Mouse (Mus musculus): Measurements from ENCODE around the gene Il22ra1. TPM values are rescaled to one million over a fixed set of nuclear protein-coding genes. Genes with fewer than 3 reads are reported as not detected.

Il22ra1 gene
- polyA plus RNA-seq, 1 experiment from 2014 or later, result not detected

GRCm38 (mm10) chr4:135759356-135759976, 31.5 kb downstream of the Il22ra1 start, which contains the start of gene Myom3:
Gene Myom3, plus strand, starts transcription at chr4:135759715.
- Histone ChIP-seq H3K27me3 (ENCODE audit: insufficient read depth, low read length) (no peaks in the 10 kb centered on the region), H3K4me1 (ENCODE audit: insufficient read depth) (no peaks in the 10 kb centered on the region), H3K9ac (no peak within 1 kb of the TSS), H3K4me3 (ENCODE audit: low read depth, low read length) (no peak within 1 kb of the TSS), H3K36me3 (ENCODE audit: insufficient read depth) (no peaks in the 10 kb centered on the region), H3K27ac (ENCODE audit: low read depth) (no peak within 1 kb of the TSS), H3K4me2 (no peak within 1 kb of the TSS), H3K9me3 (ENCODE audit: low read depth, low read length) (no peaks in the 10 kb centered on the region)
- DNase-seq, result no peak
- ATAC-seq (ENCODE audit: insufficient read depth), result no peak
- 47% methylated on average over 10 of the region's 10 CpGs for WGBS
- TF ChIP-seq CTCF (IDR thresholded peaks at IDR 0.05; ENCODE audit: low read depth), result no peak

- H3K9ac ChIP-seq, result no peak overlapping the region
- H3K4me1 ChIP-seq (ENCODE audit: insufficient read depth), result no peaks in the 10 kb centered on the region
- 60% methylated on average over 8 of the region's 8 CpGs for WGBS
- DNase-seq, result no peak
- H3K9me3 ChIP-seq (ENCODE audit: low read depth, low read length), result no peaks in the 10 kb centered on the region
- no peak overlapping the region for H3K27ac ChIP-seq (ENCODE audit: low read depth)
- H3K27me3 ChIP-seq (ENCODE audit: insufficient read depth, low read length), result no peaks in the 10 kb centered on the region
- H3K36me3 ChIP-seq (ENCODE audit: insufficient read depth), result no peaks in the 10 kb centered on the region
- no peak overlapping the region for H3K4me3 ChIP-seq (ENCODE audit: low read depth, low read length)
- H3K4me2 ChIP-seq, result no peak overlapping the region
- no peak for ATAC-seq (ENCODE audit: insufficient read depth)
- no peak for TF ChIP-seq CTCF (IDR thresholded peaks at IDR 0.05; ENCODE audit: low read depth)
These were observed 33.1 kb downstream of the Il22ra1 start for GRCm38 (mm10) chr4:135761048-135761447.

GRCm38 (mm10) chr4:135761569-135761968, 33.6 kb downstream of the Il22ra1 start:
- no peak overlapping the region for H3K9ac ChIP-seq
- H3K27ac ChIP-seq (ENCODE audit: low read depth), result no peak overlapping the region
- TF ChIP-seq CTCF (IDR thresholded peaks at IDR 0.05; ENCODE audit: low read depth), result no peak
- ATAC-seq (ENCODE audit: insufficient read depth) (no peak; the same call in 1 of the 2 replicates), DNase-seq (no peak)
- H3K36me3 ChIP-seq (ENCODE audit: insufficient read depth), result no peaks in the 10 kb centered on the region
- no peak overlapping the region for H3K4me2 ChIP-seq
- H3K27me3 ChIP-seq (ENCODE audit: insufficient read depth, low read length), result no peaks in the 10 kb centered on the region
- H3K9me3 ChIP-seq (ENCODE audit: low read depth, low read length), result no peaks in the 10 kb centered on the region
- 77% methylated on average over 7 of the region's 7 CpGs for WGBS
- no peaks in the 10 kb centered on the region for H3K4me1 ChIP-seq (ENCODE audit: insufficient read depth)
- no peak overlapping the region for H3K4me3 ChIP-seq (ENCODE audit: low read depth, low read length)

- peak; percentile 82 for ATAC-seq (ENCODE audit: insufficient read depth)
- H3K36me3 ChIP-seq (ENCODE audit: insufficient read depth), result no peaks in the 10 kb centered on the region
- H3K4me3 ChIP-seq (ENCODE audit: low read depth, low read length), result peak overlapping the region; percentile 25; the same call in 1 of the 2 replicates
- peak overlapping the region; percentile 62 for H3K4me2 ChIP-seq
- WGBS, result 7% methylated on average over 19 of the region's 19 CpGs
- peak overlapping the region; percentile 34 for H3K9ac ChIP-seq
- no peak overlapping the region for H3K27ac ChIP-seq (ENCODE audit: low read depth)
- no peaks in the 10 kb centered on the region for H3K27me3 ChIP-seq (ENCODE audit: insufficient read depth, low read length)
- DNase-seq, result peak; percentile 79
- no peak for TF ChIP-seq CTCF (IDR thresholded peaks at IDR 0.05; ENCODE audit: low read depth)
- H3K4me1 ChIP-seq (ENCODE audit: insufficient read depth), result no peaks in the 10 kb centered on the region
- no peaks in the 10 kb centered on the region for H3K9me3 ChIP-seq (ENCODE audit: low read depth, low read length)
These were observed 34.4 kb downstream of the Il22ra1 start for GRCm38 (mm10) chr4:135762251-135762906.

GRCm38 (mm10) chr4:135764700-135765099, 36.7 kb downstream of the Il22ra1 start:
- Histone ChIP-seq H3K4me1 (ENCODE audit: insufficient read depth) (no peaks in the 10 kb centered on the region), H3K27ac (ENCODE audit: low read depth) (no peak overlapping the region), H3K4me3 (ENCODE audit: low read depth, low read length) (no peak overlapping the region), H3K9ac (no peak overlapping the region), H3K36me3 (ENCODE audit: insufficient read depth) (no peaks in the 10 kb centered on the region), H3K27me3 (ENCODE audit: insufficient read depth, low read length) (no peaks in the 10 kb centered on the region), H3K4me2 (no peak overlapping the region), H3K9me3 (ENCODE audit: low read depth, low read length) (no peaks in the 10 kb centered on the region)
- DNase-seq (no peak), ATAC-seq (ENCODE audit: insufficient read depth) (no peak)
- no peak for TF ChIP-seq CTCF (IDR thresholded peaks at IDR 0.05; ENCODE audit: low read depth)
- WGBS, result 78% methylated on average over 13 of the region's 13 CpGs

GRCm38 (mm10) chr4:135765707-135766106, 37.7 kb downstream of the Il22ra1 start:
- no peaks in the 10 kb centered on the region for H3K9me3 ChIP-seq (ENCODE audit: low read depth, low read length)
- H3K4me2 ChIP-seq, result no peak overlapping the region
- DNase-seq (no peak), ATAC-seq (ENCODE audit: insufficient read depth) (no peak)
- no peaks in the 10 kb centered on the region for H3K4me1 ChIP-seq (ENCODE audit: insufficient read depth)
- H3K36me3 ChIP-seq (ENCODE audit: insufficient read depth), result no peaks in the 10 kb centered on the region
- H3K4me3 ChIP-seq (ENCODE audit: low read depth, low read length), result no peak overlapping the region
- no peaks in the 10 kb centered on the region for H3K27me3 ChIP-seq (ENCODE audit: insufficient read depth, low read length)
- H3K9ac ChIP-seq, result no peak overlapping the region
- 74% methylated on average over 8 of the region's 8 CpGs for WGBS
- no peak for TF ChIP-seq CTCF (IDR thresholded peaks at IDR 0.05; ENCODE audit: low read depth)
- no peak overlapping the region for H3K27ac ChIP-seq (ENCODE audit: low read depth)

GRCm38 (mm10) chr4:135766976-135767375, 39.0 kb downstream of the Il22ra1 start:
- no peak for ATAC-seq (ENCODE audit: insufficient read depth)

More at GRCm38 (mm10) chr4:135766976-135767375, 39.0 kb downstream of the Il22ra1 start:
- no peak for TF ChIP-seq CTCF (IDR thresholded peaks at IDR 0.05; ENCODE audit: low read depth)
- H3K9me3 ChIP-seq (ENCODE audit: low read depth, low read length), result no peaks in the 10 kb centered on the region
- H3K36me3 ChIP-seq (ENCODE audit: insufficient read depth), result no peaks in the 10 kb centered on the region
- no peak overlapping the region for H3K27ac ChIP-seq (ENCODE audit: low read depth)
- H3K4me1 ChIP-seq (ENCODE audit: insufficient read depth), result no peaks in the 10 kb centered on the region
- 72% methylated on average over 3 of the region's 3 CpGs for WGBS
- no peak overlapping the region for H3K4me3 ChIP-seq (ENCODE audit: low read depth, low read length)
- no peaks in the 10 kb centered on the region for H3K27me3 ChIP-seq (ENCODE audit: insufficient read depth, low read length)
- no peak for DNase-seq
- H3K9ac ChIP-seq, result no peak overlapping the region
- no peak overlapping the region for H3K4me2 ChIP-seq
